Mouse (Mus musculus): Measurements from ENCODE around the gene Pawr. TPM values are rescaled to one million over a fixed set of nuclear protein-coding genes. Genes with fewer than 3 reads are reported as not detected.

Gene Pawr
- polyA plus RNA-seq (2017; shearing (Covaris generic)) = not detected

GRCm38 (mm10) chr10:108331784-108332561 is at the start of gene Pawr:
TSS of gene Pawr (plus strand) at chr10:108332121.

Other genes starting within 250 kb of the Pawr start
- 105 TPM for gene Ppp1r12a, start 169.9 kb upstream of the Pawr start, polyA plus RNA-seq (2017; shearing (Covaris generic))